Mouse (Mus musculus): ENCODE measurements around the gene Setd2. TPM values are rescaled to one million over a fixed set of nuclear protein-coding genes. Genes with fewer than 3 reads are reported as not detected.

The Setd2 gene
- polyA plus RNA-seq, 1 experiment: 11.6 TPM

DNA sequence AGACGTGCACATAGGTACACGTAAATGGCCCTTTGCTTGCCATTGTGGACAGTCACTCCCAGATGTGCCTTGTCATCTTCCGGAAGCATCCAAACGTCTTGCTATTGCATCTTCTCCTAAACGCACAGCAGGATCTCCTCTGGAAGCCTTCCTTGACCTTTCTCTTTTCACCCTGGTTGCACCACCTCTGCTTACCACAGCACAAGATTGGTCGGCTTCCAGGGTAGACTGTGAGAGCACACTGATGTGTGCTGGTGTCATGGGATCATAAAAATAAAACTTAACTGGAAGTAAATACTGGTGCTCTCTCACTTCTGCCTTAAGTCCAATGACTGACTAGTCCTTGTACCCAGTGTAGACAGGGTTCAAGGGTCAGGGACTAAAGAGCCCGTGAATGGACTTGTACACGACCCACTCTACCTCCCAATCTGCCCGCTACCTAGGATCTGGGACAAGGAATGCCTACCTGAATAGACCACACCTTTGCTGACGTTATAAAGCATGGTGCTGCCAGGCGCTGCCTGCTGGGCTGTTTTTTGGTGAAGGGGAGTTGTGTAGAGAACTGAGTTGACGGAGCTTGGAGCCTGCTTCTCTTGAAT, 90.3 kb downstream of the Setd2 start:
- TF ChIP-seq POLR2A (IDR thresholded peaks at IDR 0.05; ENCODE audit: insufficient read length, low read depth): no peak
- TF ChIP-seq POLR2AphosphoS2 (IDR thresholded peaks at IDR 0.05; ENCODE audit: insufficient read length, low read depth): peak; percentile 32
- TF ChIP-seq MYOG (IDR thresholded peaks at IDR 0.05; ENCODE audit: control insufficient read depth in 1 of 3, insufficient read depth in 1 of 3, insufficient read length in 2 of 3, low read depth in 2 of 3): no peak
- H3K27me3 ChIP-seq (ENCODE audit: control insufficient read depth, insufficient read depth, insufficient read length): no peaks in the 10 kb centered on the region
- peaks cover 7% of the 10 kb centered on the region for H3K36me3 ChIP-seq (ENCODE audit: control insufficient read depth, insufficient read depth)
- H3ac ChIP-seq (ENCODE audit: control insufficient read depth, insufficient read length): no peak overlapping the region
- H3K4me3 ChIP-seq: peak overlapping the region; percentile 85
- peaks cover 8% of the 10 kb centered on the region for H3K79me2 ChIP-seq (ENCODE audit: control insufficient read depth, insufficient read depth)
- H3K4me2 ChIP-seq (ENCODE audit: low read depth): peak overlapping the region; percentile 99

DNA sequence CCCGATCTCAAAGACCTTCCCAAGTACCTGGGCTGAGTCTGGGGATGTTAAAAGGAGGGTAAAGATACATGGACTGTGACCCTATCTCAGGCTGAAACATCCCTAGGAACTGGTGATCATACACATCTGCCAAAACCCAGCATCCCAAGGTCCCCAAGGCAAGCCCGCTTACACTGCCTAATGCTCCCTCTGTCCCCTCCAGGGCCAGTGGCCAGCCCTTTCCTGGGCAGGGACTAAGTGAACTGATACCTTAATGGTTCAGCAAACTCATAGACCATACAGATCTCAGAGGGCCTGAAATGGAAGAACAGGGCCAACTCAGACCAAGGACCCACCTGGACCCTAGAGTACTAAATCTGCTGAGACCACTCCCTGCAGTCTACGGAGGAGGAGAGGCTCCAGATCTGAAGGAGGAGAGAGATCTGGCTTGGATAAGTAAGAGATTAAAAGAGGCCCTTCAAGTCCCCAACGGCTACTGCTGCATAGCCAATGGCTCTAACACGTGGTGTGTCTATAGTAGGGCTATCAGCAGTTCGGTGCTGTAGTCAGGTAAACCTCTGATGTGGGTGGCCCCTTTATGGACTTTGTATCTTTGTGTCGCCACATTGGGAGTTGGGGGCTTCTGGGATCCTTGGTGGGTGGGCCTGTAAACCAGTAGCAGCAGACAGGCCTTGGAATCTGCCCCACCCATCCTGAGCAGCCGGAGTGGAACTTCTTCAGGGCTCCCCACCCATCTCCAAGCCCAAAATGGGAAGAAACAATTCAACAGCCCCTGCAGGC, 91.2 kb downstream of the Setd2 start:
- Histone ChIP-seq H3K27me3 (ENCODE audit: control insufficient read depth, insufficient read depth, insufficient read length) (no peaks in the 10 kb centered on the region), H3K79me2 (ENCODE audit: control insufficient read depth, insufficient read depth) (peaks cover 8% of the 10 kb centered on the region), H3K4me3 (peak overlapping the region; percentile 85), H3ac (ENCODE audit: control insufficient read depth, insufficient read length) (peak overlapping the region; percentile 79), H3K36me3 (ENCODE audit: control insufficient read depth, insufficient read depth) (peaks cover 4% of the 10 kb centered on the region), H3K4me2 (ENCODE audit: low read depth) (peak overlapping the region; percentile 99)
- TF ChIP-seq POLR2A (IDR thresholded peaks at IDR 0.05; ENCODE audit: insufficient read length, low read depth): no peak

DNA sequence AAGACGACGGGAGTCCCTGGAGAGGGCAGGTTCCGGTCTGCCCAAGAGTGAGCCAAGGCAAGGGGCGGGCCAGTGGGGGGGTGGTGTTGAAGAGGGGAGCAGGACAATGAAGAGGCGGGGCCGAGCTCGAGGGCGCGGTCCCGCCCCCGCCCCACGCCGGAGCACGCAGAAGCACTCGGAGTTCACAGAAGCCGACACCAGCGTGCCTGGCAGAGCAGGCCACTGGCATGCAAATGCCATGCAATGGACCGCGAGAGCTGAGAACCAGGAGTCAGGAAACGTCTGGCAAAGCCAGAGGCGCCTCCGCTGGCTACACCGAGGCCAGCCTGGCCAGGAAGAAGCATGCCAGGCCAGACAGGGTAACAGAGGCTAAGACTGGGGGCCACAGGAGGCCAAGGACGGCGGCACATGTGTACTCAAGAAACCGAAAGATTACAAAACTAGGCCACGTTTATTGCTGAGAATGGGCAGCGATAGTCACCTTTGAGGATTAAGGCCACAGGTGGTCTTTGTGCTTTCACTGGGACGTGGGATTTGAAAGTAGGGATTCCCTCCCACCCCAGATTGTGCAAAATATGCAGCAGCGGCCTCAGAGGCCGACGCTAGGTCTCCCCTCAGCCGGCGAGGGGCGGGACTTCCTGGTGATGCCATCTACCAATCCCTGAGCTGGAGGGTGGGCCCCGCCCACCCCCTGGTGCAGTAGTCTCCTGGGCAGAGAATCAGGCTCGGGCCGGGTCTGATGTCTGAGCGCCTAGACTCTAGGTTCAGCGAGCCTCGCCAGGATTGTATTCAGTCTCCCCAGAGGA, 92.2 kb downstream of the Setd2 start, which contains the start of gene Nradd:
Nradd (minus strand) TSS at position 92 of the 806 bp plus-strand sequence.
- peak within 1 kb of the TSS; percentile 79 for H3ac ChIP-seq (ENCODE audit: control insufficient read depth, insufficient read length)
- H3K4me2 ChIP-seq (ENCODE audit: low read depth): peak within 1 kb of the TSS; percentile 99
- TF ChIP-seq POLR2AphosphoS2 (IDR thresholded peaks at IDR 0.05; ENCODE audit: insufficient read length, low read depth) (peak; percentile 90), SRF (IDR thresholded peaks at IDR 0.05; ENCODE audit: control insufficient read depth, insufficient read length, low read depth) (no peak), MYOG (IDR thresholded peaks at IDR 0.05; ENCODE audit: control insufficient read depth in 1 of 3, insufficient read depth in 1 of 3, insufficient read length in 2 of 3, low read depth in 2 of 3) (peak in 1 of 3 experiments; percentile 41), POLR2A (IDR thresholded peaks at IDR 0.05; ENCODE audit: insufficient read length, low read depth) (peak; percentile 85), TCF12 (IDR thresholded peaks at IDR 0.05; ENCODE audit: insufficient read depth, poor library complexity, severe bottlenecking) (no peak)
- peak within 1 kb of the TSS; percentile 85 for H3K4me3 ChIP-seq
- peaks cover 8% of the 10 kb centered on the region for H3K79me2 ChIP-seq (ENCODE audit: control insufficient read depth, insufficient read depth)
- H3K27me3 ChIP-seq (ENCODE audit: control insufficient read depth, insufficient read depth, insufficient read length): no peaks in the 10 kb centered on the region
- no peaks in the 10 kb centered on the region for H3K36me3 ChIP-seq (ENCODE audit: control insufficient read depth, insufficient read depth)

DNA sequence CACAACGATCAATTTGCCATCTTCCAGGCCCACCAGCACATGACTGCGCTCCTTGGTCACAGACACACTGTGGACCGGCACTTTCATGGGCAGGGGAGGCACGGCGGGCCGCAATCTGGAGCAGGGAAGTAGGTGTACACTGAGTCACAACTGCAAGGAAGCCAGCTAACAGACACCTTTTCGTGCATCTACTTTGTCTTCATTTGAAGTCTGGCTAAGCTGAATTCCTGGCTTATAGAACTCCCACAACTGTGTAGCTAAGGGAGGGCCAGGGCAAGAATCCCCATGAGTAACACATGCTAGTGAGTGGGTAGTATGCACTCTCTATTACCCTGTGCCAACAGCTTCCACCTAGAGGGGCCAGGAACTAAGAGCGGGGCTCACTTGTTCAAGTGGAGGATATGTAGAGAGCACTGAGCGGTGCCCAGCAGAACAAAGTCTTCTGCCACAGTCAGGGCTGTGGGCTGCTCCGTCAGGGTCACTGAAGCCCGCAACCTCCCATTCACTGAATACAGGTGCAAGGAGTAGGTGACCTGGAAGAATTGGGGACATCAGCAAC, 93.0 kb downstream of the Setd2 start:
- H3K36me3 ChIP-seq (ENCODE audit: control insufficient read depth, insufficient read depth): no peaks in the 10 kb centered on the region
- H3K4me2 ChIP-seq (ENCODE audit: low read depth): peak overlapping the region; percentile 99
- no peaks in the 10 kb centered on the region for H3K27me3 ChIP-seq (ENCODE audit: control insufficient read depth, insufficient read depth, insufficient read length)
- peak overlapping the region; percentile 79 for H3ac ChIP-seq (ENCODE audit: control insufficient read depth, insufficient read length)
- no peak for TF ChIP-seq MYOD1 (IDR thresholded peaks at IDR 0.05; ENCODE audit: control insufficient read depth in 1 of 3, insufficient read length in 2 of 3, low read depth in 2 of 3)
- TF ChIP-seq MAX (IDR thresholded peaks at IDR 0.05; ENCODE audit: low read depth): no peak
- no peak for TF ChIP-seq POLR2AphosphoS2 (IDR thresholded peaks at IDR 0.05; ENCODE audit: insufficient read length, low read depth)
- no peak for TF ChIP-seq USF1 (IDR thresholded peaks at IDR 0.05; ENCODE audit: low read depth)
- no peak for TF ChIP-seq TCF3 (IDR thresholded peaks at IDR 0.05; ENCODE audit: insufficient read length, low read depth)
- TF ChIP-seq E2F4 (IDR thresholded peaks at IDR 0.05; ENCODE audit: insufficient read depth): no peak
- H3K4me3 ChIP-seq: peak overlapping the region; percentile 85
- peaks cover 8% of the 10 kb centered on the region for H3K79me2 ChIP-seq (ENCODE audit: control insufficient read depth, insufficient read depth)

DNA sequence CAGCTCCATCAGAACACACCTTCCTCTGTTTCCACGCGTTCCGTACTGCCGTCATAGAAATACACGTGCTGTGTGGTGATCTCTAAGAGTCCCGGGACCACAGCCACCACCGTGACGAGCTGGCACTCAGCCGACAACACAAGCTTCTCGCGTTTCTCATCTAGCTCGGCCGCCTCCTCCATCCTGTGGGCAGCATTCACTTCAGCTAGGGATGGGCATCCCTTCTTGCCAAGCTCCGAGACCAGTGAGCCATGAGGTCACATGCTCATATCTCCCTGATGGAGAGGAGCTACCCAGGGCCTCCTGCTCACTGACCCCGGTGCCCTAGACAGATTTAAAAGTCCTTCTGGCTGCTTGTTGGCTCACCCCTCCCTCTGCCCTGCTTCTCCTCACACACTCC, 97.8 kb downstream of the Setd2 start:
- Histone ChIP-seq H3K4me3 (no peak overlapping the region), H3K79me2 (ENCODE audit: control insufficient read depth, insufficient read depth) (no peaks in the 10 kb centered on the region), H3K27me3 (ENCODE audit: control insufficient read depth, insufficient read depth, insufficient read length) (no peaks in the 10 kb centered on the region), H3K36me3 (ENCODE audit: control insufficient read depth, insufficient read depth) (no peaks in the 10 kb centered on the region), H3ac (ENCODE audit: control insufficient read depth, insufficient read length) (no peak overlapping the region), H3K4me2 (ENCODE audit: low read depth) (no peak overlapping the region)
- TF ChIP-seq POLR2AphosphoS2 (IDR thresholded peaks at IDR 0.05; ENCODE audit: insufficient read length, low read depth) (no peak), MAX (IDR thresholded peaks at IDR 0.05; ENCODE audit: low read depth) (no peak), USF1 (IDR thresholded peaks at IDR 0.05; ENCODE audit: low read depth) (no peak), MYOD1 (IDR thresholded peaks at IDR 0.05; ENCODE audit: control insufficient read depth in 1 of 3, insufficient read length in 2 of 3, low read depth in 2 of 3) (no peak), MYOG (IDR thresholded peaks at IDR 0.05; ENCODE audit: control insufficient read depth in 1 of 3, insufficient read depth in 1 of 3, insufficient read length in 2 of 3, low read depth in 2 of 3) (no peak), POLR2A (IDR thresholded peaks at IDR 0.05; ENCODE audit: insufficient read length, low read depth) (no peak), TCF12 (IDR thresholded peaks at IDR 0.05; ENCODE audit: insufficient read depth, poor library complexity, severe bottlenecking) (no peak), REST (IDR thresholded peaks at IDR 0.05; ENCODE audit: insufficient read depth, insufficient read length) (no peak), SRF (IDR thresholded peaks at IDR 0.05; ENCODE audit: control insufficient read depth, insufficient read length, low read depth) (no peak), CEBPB (IDR thresholded peaks at IDR 0.05; ENCODE audit: insufficient read depth, poor library complexity, severe bottlenecking) (no peak), TCF3 (IDR thresholded peaks at IDR 0.05; ENCODE audit: insufficient read length, low read depth) (no peak), E2F4 (IDR thresholded peaks at IDR 0.05; ENCODE audit: insufficient read depth) (no peak)
